Mouse (Mus musculus) brain, embryonic 14.5 days (tissue): ENCODE measurements around the gene Tnfrsf9. TPM values are rescaled to one million over a fixed set of nuclear protein-coding genes. Genes with fewer than 3 reads are reported as not detected.

ENCODE experiments used
- DNase-seq: peaks from one replicate; pipeline ENCODE4 v3.0.0-alpha.2; 2011; ENCODE audit warnings: low read depth
- CTCF ChIP-seq: fragments of 200-500 bp; IDR thresholded peaks from 2 replicates; pipeline ENCODE4 v1.5.1; 2012; ENCODE audit warnings: inconsistent platforms, mild to moderate bottlenecking, moderate library complexity, borderline replicate concordance; ENCODE audit not compliant: insufficient read depth, insufficient read length; ENCODE audit errors: extremely low read depth
- POLR2A ChIP-seq: fragments of 200-500 bp; IDR thresholded peaks from 2 replicates; pipeline ENCODE4 v1.6.1; 2012; ENCODE audit warnings: mild to moderate bottlenecking, inconsistent platforms, borderline replicate concordance; ENCODE audit not compliant: poor library complexity, insufficient read depth, insufficient read length, severe bottlenecking; ENCODE audit errors: extremely low read depth
- polyA plus RNA-seq: library from polyadenylated mRNA; depleted of rRNA; stranded (reverse); fragments of >200 nt; gene quantifications from 2 replicates; pipeline ENCODE4 v1.2.3, GENCODE M21; 2012

Tnfrsf9 gene
- polyA plus RNA-seq, 1 experiment = 0.25 TPM

GRCm38 (mm10) chr4:150875393-150875792, 39.0 kb upstream of the Tnfrsf9 start:
- no peak for DNase-seq
- no peak for TF ChIP-seq POLR2A
- TF ChIP-seq CTCF = no peak

- TF ChIP-seq CTCF (no peak), POLR2A (no peak)
- no peak for DNase-seq
These were observed 34.7 kb upstream of the Tnfrsf9 start for GRCm38 (mm10) chr4:150879631-150880030.

GRCm38 (mm10) chr4:150880364-150880763, 34.0 kb upstream of the Tnfrsf9 start:
- TF ChIP-seq CTCF (no peak), POLR2A (no peak)
- DNase-seq = no peak

GRCm38 (mm10) chr4:150882632-150883031, 31.7 kb upstream of the Tnfrsf9 start:
- no peak for DNase-seq
- TF ChIP-seq CTCF (no peak), POLR2A (no peak)

GRCm38 (mm10) chr4:150887903-150888302, 26.5 kb upstream of the Tnfrsf9 start:
- TF ChIP-seq CTCF (no peak), POLR2A (no peak)

GRCm38 (mm10) chr4:150888492-150888891, 25.9 kb upstream of the Tnfrsf9 start:
- DNase-seq = no peak
- no peak for TF ChIP-seq CTCF

More at GRCm38 (mm10) chr4:150887903-150888302, 26.5 kb upstream of the Tnfrsf9 start:
- DNase-seq = no peak

GRCm38 (mm10) chr4:150889273-150889954, 24.9 kb upstream of the Tnfrsf9 start:
- TF ChIP-seq POLR2A (no peak), CTCF (no peak)
- DNase-seq = peak; percentile 8

- no peak for TF ChIP-seq POLR2A
- no peak for TF ChIP-seq CTCF
- DNase-seq = peak; percentile 32
These were observed 24.4 kb upstream of the Tnfrsf9 start for GRCm38 (mm10) chr4:150889955-150890315.

GRCm38 (mm10) chr4:150891308-150891707, 23.1 kb upstream of the Tnfrsf9 start:
- no peak for TF ChIP-seq POLR2A
- no peak for TF ChIP-seq CTCF
- DNase-seq = no peak

GRCm38 (mm10) chr4:150894718-150895501, 19.5 kb upstream of the Tnfrsf9 start:
- TF ChIP-seq POLR2A (no peak), CTCF (no peak)
- no peak for DNase-seq

GRCm38 (mm10) chr4:150896896-150897624, 17.3 kb upstream of the Tnfrsf9 start:
- no peak for DNase-seq
- TF ChIP-seq POLR2A (no peak), CTCF (no peak)
